Mouse (Mus musculus): ENCODE measurements at regions not wholly inside any gene's neighbourhood (a gene's known extent, or its start where the extent isn't known, plus 50 kb on each side); places are given as distances from the start of the nearest gene placed in this dataset.

DNA sequence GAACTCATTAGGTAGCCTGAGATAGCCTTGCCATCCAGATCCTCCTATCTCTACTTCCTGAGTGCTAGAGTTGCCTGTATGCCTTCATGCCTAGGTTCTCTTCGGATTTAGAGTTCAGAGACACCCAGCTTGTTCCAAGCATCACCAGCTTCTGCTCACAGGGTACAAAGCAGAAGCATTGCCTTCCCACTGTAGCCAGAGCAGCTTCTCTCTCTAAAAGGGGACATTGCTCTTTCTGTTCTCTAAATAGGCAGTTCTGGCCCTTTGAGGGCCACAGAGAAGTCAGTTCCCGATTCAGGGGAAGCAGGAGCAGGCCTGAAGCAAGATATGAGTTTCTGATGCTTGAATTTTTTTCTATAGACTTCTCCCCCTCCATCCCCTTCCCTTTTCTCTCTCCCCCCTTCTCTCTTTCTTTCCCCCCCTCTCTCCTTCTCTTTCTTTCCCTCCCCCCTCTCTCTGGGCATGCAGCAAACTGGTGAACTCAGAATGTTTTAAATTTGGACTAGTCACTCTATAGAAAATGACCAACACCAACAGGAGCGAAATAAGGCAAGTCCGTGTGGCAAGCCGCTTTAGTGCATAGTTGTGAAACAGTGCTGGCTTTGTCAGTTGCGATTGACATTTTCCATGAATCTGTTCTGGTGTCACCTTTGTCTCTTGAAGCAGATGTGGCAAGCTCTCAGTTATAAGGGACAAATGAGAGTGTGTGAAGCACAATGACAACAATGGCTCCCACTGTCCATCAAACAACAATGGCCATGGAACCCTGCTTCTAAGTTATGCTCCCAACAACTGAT, 273.2 kb upstream of the Klf4 start:
- DNase-seq: no peak

GRCm38 (mm10) chr4:55802101-55802500, 269.8 kb upstream of the Klf4 start:
- no peak for DNase-seq

DNA sequence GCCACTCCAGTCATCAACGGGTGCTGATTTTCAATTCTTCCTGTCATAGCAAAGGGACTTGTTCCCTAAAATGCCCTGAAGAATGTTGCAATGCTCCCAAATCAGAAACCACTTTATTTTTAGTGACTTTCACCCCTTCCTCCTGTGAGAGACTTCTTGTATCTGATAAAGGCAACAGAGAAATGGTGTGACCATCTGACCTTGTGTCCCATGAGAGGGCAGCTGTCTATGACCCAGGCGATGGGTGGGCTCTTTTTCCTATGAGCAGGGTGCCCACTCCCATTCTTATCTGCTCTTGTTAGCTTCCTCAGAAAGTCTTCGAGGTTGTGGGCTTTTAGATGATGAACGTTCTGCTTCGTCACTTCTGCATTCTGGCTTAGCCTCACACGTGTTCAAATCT, 265.8 kb upstream of the Klf4 start:
- no peak for DNase-seq

DNA sequence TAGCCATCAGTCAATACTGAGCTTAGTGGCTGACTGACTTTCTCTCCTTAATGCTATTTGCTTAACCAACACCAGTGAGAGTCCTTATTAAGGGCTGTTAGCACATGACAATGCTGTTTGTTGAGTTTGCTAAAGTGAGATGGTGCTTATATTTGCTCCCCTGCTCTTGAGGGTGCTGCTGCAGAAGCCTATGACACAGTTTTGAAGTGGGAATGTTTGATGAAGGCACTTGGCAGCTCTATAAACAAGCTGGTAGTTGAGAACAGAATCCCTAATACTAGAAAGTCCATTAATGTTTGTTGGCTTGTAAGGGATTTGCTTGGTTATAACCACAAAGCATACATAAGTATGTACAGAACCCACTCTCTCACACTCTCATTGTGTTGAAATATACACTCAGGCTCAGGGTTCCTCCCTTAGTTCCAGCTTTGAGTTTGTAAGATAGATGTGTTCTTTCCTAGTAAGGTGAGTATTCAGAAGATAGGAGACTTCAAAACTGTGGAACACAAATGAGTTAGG, 249.1 kb upstream of the Klf4 start:
- no peak for DNase-seq

GRCm38 (mm10) chr4:55779581-55779980, 247.3 kb upstream of the Klf4 start:
- no peak for DNase-seq

- DNase-seq: no peak
These were observed 243.6 kb upstream of the Klf4 start for GRCm38 (mm10) chr4:55775858-55776257.

GRCm38 (mm10) chr4:55774571-55774970, 242.3 kb upstream of the Klf4 start:
- peak; percentile 23 for DNase-seq

GRCm38 (mm10) chr4:55769656-55770055, 237.4 kb upstream of the Klf4 start:
- no peak for DNase-seq

DNA sequence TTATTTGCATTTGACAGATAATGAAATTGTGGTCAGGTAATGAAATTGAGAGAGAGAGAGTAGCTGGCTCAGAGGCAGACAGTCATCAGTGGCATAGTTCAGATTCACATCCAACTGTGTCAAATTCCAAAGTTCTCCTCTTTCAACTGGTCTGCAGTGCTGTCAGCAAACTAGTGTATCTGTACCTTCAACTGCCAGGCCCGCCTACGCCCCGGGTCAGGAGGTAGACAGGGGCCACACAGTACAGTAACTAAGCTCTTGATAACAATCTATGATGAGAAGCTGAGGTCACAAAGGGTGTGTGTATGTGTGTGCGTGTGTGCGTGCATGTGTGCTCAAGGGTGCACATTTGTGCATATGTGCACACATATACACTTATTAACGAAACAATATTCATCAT, 236.1 kb upstream of the Klf4 start:
- DNase-seq: no peak

DNA sequence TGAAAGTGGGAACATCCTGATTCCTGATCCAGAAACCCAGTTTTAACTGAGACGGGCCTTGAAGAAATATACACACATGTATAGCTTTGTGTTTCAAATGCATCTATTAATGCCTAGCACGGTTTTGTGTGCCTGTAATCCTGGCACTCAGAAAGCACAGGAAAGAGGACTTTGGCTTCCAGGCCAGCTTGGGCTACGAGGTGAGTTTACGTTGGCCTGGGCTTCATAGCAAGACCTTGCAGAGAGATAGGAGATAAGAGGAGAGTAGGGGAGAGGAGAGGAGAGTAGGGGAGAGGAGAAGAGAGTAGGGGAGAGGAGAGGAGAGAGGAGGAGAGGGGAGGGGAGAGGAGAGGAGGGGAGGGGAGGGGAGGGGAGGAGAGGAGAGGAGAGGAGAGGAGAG, 234.9 kb upstream of the Klf4 start:
- no peak for DNase-seq

- no peak for DNase-seq
These were observed 233.5 kb upstream of the Klf4 start for GRCm38 (mm10) chr4:55765780-55766179.

DNA sequence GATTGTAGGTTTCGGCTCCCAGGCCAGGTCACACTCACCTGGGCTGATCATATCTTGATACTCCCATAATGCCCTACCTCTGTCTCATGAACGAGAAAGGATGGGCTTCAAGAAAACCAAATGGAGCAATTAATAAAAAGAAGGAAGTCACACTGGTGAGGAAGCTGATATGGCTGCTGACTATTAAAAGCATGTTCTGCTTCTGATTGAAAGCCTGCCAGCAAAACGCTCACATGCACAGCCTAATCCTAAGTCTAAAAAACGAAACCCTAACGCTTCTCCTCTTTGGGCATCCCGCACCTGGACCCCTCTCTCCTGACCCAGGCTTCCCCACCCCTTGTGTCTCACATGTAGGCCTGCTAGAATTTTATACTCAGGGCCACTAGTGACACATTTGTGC, 230.8 kb upstream of the Klf4 start:
- DNase-seq: no peak

- DNase-seq: no peak
These were observed 230.1 kb upstream of the Klf4 start for GRCm38 (mm10) chr4:55762389-55762788.

- no peak for DNase-seq
These were observed 225.1 kb upstream of the Klf4 start for GRCm38 (mm10) chr4:55757148-55757927.

GRCm38 (mm10) chr4:55749949-55750600, 217.8 kb upstream of the Klf4 start:
- peak; percentile 40 for DNase-seq

DNA sequence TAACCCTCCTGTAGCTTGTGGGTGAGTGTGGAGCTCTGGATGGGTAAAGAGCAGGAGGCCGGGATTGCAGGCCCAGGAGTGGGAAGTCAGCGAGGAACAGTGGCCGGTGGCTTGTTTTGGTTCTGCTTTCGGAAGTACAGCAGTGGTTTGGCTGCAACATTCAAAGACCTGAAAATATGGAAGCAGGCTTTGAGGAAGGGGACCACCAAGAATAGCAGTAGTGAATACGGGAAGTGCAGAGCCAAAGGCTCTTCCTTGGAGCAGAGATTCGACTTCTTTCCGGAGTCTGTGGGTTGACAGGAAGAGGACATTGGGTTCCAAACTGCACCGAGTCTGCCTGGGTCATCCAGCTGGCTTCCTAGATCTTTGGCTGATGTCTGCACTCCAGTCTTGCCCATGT, 209.1 kb upstream of the Klf4 start:
- DNase-seq: no peak

- DNase-seq: peak; percentile 10
These were observed 207.8 kb upstream of the Klf4 start for GRCm38 (mm10) chr4:55740062-55740461.

DNA sequence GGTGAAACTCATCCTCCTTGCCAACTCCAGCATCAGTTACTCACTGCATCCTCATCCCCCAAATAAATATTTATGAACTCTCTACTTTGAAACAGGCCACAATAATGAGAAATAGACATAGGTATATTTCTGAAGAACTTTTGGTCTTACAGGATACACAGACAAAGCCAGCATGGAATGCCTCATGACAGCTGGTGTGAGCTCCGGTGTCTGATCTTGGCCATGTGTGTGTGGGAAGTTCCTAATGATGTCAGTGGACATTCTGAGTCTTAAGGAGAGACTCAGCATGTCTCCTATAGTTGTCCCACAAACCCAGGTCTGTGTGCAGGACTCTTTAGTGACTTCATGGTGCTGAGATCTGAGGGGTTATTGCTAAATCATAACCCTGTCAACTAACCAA, 206.4 kb upstream of the Klf4 start:
- no peak for DNase-seq

DNA sequence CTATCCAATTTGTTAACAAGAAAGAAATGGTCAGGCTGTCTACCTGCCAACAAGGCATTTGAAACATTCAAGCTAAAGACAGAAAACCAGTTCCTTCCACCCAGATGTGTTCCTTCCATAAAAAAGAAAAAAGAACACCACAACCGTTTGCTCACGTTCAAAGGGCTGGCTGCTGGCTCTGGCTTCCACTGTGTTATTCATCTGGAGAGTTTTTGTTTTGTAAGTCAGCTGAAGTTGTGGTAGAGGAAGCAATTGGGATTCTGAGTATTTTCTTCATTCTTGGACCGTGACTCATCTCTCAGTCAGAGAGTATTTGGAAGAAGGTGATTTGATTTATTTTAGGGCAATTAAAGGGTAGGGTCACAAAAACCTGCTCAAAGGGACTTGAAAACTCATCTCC, 203.2 kb upstream of the Klf4 start:
- no peak for DNase-seq

DNA sequence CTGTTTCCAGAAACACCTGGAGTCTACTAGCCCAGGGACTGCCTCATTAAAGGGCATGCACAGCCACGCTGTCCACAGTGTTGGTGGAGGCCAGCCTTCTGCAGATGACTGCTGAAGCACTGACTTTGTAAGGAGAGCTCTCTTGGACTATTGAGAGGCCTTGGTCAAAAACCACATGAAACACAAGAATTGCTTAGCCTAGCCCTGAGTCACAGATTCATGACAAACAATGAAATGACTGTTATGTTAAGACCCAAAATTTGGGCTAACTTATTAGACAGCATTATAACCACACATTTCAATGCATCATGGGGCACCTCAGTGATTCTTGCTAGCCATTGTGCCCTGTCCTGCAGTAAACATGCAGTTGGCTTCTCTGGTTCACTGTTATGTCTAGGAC, 202.1 kb upstream of the Klf4 start:
- no peak for DNase-seq

DNA sequence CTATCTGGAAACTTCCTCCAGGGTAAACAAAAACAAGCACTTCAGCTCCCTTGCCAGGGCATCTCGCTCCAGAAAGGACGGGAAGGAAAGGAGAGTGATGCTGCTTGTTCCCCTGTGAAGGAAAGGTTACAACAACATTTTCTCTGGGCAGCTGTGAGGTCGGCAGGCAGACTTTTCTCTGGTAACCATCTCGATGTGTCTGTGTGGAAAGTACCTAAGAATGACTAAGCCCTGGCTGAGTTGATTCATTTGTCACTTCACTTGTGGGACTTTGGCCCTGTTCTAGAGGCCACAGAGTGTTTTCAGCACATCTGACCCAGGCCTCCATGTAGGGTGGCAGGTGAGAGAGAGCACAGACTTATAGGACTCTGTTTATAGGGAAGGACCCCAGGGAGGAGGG, 201.0 kb upstream of the Klf4 start:
- DNase-seq: peak; percentile 9

GRCm38 (mm10) chr4:55732006-55732405, 199.7 kb upstream of the Klf4 start:
- DNase-seq: peak; percentile 54

GRCm38 (mm10) chr4:55730266-55730665, 198.0 kb upstream of the Klf4 start:
- DNase-seq: no peak

GRCm38 (mm10) chr4:55727178-55727577, 194.9 kb upstream of the Klf4 start:
- no peak for DNase-seq

Data from lung, postnatal 10 days (tissue).